Mouse (Mus musculus): ENCODE measurements around the gene Plekhg2.

Gene Plekhg2

GRCm38 (mm10) chr7:28335471-28335870 is 36.9 kb downstream of the Plekhg2 start:
- DNase-seq (ENCODE audit: low spot score) = no peak

DNA sequence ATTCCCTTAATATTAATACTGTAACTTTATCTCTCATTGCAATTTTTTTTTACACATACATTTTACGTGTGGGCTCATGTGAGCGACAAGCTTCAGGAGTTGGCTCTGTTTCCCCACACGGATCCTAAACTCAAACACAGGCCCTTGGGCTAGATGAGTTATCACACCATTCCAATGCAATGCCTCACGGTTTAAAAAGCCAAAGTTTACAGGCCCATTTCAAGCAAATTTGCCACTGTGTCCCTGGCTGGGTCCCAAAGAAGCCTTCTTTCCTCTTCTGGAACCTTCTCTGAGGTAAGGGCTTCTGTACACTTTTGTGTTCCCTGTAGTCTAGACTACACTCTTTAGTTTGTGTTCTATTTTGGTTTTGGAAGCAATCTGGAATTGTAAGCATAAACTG is 37.9 kb downstream of the Plekhg2 start:
- DNase-seq (ENCODE audit: low spot score) = no peak

- no peak for DNase-seq (ENCODE audit: low spot score)
These were observed 44.1 kb downstream of the Plekhg2 start for GRCm38 (mm10) chr7:28328260-28328659.

GRCm38 (mm10) chr7:28326457-28326856 is 45.9 kb downstream of the Plekhg2 start:
- no peak for DNase-seq (ENCODE audit: low spot score)

DNA sequence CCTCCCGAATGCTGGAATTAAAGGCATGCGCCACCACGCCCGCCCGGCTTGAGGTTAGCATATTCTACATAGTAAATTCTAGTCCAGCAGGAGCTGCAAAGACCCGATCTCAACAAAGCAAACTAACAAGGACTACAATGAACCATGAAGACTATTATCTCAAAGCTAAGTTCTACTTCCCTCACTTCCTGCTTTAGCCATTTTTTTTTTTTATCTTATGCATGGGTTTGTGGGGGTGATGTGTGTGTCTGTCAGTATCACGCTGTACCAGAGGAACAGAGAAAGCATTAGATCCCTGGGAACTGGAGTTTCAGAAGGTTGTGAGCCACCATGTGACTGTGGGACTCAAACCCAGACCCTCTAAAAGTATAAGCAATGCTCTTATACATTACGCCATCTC is 47.1 kb downstream of the Plekhg2 start:
- no peak for DNase-seq (ENCODE audit: low spot score)

DNA sequence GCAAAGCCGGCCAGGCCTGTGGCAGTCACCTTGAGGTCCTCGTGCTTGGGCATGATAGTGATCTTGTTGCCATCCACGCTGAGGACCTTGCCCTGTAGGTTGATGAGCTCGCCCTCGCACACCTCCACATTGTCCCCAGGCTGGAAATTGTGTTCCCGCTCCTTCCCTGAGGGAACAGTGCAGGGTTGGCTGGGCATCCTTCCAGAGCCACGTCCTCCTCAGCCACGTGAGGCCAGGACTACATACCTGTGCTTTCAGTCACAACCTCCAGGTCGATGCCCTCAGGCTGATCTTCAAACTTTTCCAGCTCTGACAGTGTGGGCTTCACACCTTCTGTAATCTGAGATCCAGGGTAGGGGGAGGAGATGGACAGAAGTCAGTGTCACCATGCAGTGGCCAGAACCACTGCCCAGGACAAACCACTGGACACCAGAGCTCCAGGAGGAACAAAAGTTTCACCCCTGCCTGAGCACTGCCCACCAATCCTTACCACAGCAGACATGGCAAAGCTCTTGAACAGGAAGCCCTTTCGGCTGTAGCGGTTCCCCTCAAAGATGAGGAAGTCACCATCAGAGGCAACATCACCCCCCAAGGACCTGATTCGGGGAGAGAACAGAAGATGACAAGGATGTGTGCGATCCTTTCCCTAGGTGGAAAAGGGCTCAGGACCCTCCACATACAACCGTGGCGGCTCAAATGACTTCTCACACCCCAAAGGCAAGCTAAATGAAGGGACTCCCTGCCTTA is 50.3 kb downstream of the Plekhg2 start:
- no peak for DNase-seq (ENCODE audit: low spot score)

DNA sequence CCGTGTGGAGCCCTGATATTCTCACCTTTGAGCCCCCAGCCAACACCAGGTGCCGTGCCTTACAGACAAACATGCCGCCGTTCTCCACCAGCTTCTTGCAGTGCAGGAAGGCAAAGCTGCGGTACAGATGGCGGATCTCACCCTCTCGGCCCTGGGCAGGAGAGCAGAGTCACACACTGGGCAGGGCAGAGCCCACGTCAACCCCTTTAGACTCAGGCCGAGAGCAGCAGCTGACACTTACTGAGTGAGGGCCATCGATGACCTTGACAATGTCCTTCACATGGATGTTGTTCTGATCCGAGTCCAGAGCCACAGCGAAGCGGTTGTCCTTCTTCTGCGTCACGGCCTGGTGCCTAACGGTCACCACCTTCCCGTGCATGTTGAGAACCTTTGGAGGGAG is 53.7 kb downstream of the Plekhg2 start:
- DNase-seq (ENCODE audit: low spot score) = no peak

DNA sequence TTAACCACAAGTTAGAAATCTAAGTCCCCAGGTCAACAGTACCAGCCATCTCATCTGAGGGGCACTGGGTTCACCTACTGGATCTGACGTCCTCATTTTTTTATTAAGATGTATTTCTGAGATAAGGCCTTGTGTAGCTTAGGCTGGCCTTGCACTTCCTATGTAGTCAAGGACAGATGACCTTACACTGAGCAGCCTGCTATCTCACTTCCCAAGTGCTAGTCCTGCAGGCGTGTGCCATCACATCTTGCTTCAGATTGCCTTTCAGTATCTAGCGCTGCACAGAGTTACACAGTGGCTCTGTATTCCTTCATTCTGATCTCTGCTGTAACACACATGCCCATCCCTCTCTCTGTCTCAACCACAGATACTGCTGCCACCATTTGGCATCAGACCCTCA is 54.4 kb downstream of the Plekhg2 start:
- no peak for DNase-seq (ENCODE audit: low spot score)

DNA sequence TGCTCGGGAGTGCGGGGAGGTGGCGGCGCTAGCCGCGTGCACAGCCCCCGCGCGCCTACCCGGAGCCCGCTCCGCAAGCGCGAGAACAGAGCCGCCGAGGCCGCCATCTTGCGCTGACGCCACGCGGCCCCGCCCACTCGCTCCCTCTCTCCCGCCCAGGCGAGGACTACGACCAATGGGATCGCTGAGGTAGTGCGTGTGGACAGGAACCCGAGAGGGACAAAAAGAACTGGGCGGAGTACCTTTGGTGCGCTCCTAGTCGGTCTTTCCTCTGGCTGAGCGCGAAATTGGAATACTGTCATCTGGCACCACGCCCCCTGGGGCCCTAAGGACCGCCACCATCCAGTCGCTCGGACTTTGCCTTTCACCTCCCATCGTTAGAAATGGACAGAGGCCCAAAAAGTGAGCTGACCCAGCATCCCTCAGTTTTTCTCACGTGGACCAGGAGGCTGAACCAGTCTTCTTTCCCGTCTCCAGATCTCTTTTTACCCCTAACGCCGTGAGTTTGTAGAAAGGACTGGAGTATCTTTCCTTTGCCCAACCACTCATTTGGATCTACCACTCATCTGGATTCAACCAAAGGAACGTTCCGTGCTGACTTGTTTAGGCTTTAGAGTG is 60.4 kb downstream of the Plekhg2 start, which contains the start of gene Timm50:
Gene Timm50, minus strand, starts transcription at position 147 of the 618 bp plus-strand sequence.
- DNase-seq (ENCODE audit: low spot score) = peak; percentile 98

GRCm38 (mm10) chr7:28311151-28311925 is 61.1 kb downstream of the Plekhg2 start:
- DNase-seq (ENCODE audit: low spot score) = no peak

DNA sequence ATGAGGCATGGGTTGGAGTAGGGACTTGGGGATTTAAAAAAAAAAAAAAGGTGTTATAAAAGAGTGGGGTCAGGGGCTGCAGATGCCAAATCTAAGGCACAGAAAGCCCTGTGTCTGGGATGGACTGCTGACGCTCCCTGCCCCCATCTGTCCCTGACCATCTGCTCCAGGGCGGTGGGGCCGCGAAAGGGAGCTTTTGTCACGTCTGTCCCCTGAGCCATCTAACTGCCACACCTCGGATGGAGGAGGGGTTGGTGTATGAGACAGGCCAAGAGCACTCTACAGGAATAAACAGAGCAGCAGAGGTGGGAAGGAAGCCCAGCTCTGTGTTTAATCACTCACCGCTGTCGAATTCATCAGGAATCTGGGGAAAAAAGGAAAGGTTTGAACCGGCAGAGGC is 62.7 kb downstream of the Plekhg2 start:
- DNase-seq (ENCODE audit: low spot score) = no peak

All from layer of hippocampus, adult 11-12 months (tissue).